Mouse (Mus musculus): ENCODE data around the gene Inpp5b.
"Not testable (repeated sequence)": the region's sequence is repeated elsewhere in the genome, so short reads cannot be mapped to it uniquely, and the experiment has no call there.

Inpp5b gene

GRCm38 (mm10) chr4:124741376-124742343 is at the start of gene Inpp5b:
Gene Inpp5b (plus strand): TSS chr4:124741850.
- DNase-seq = peak; percentile 88 to 93

- no peak for DNase-seq
Observed at GRCm38 (mm10) chr4:124692416-124692861, 49.2 kb upstream of the Inpp5b start.

GRCm38 (mm10) chr4:124693135-124693894 is 48.3 kb upstream of the Inpp5b start, which contains the start of gene Utp11:
Gene Utp11 (minus strand): TSS chr4:124693600.
- peak; percentile 86 to 96 for DNase-seq

GRCm38 (mm10) chr4:124694572-124694971 is 47.1 kb upstream of the Inpp5b start:
- DNase-seq = no peak

- peak; percentile 53 to 81 for DNase-seq
Observed at GRCm38 (mm10) chr4:124695786-124696516, 45.7 kb upstream of the Inpp5b start.

- DNase-seq = no peak
Observed at GRCm38 (mm10) chr4:124699791-124700190, 41.9 kb upstream of the Inpp5b start.

GRCm38 (mm10) chr4:124700248-124700971 is 41.2 kb upstream of the Inpp5b start, which contains the start of gene Fhl3:
Gene Fhl3 (plus strand): TSS chr4:124700701.
- DNase-seq = peak; percentile 80 to 92

- no peak for DNase-seq
Observed at GRCm38 (mm10) chr4:124701052-124701845, 40.4 kb upstream of the Inpp5b start.

- no peak for DNase-seq
Observed at GRCm38 (mm10) chr4:124701916-124702315, 39.7 kb upstream of the Inpp5b start.

GRCm38 (mm10) chr4:124703406-124703805 is 38.2 kb upstream of the Inpp5b start:
- no peak for DNase-seq

GRCm38 (mm10) chr4:124703881-124704796 is 37.5 kb upstream of the Inpp5b start:
- DNase-seq = no peak

GRCm38 (mm10) chr4:124704797-124705474 is 36.7 kb upstream of the Inpp5b start:
- DNase-seq = peak; percentile 70 to 84

- DNase-seq = no peak
Observed at GRCm38 (mm10) chr4:124705661-124706269, 35.9 kb upstream of the Inpp5b start.

- DNase-seq = not testable (repeated sequence)
Observed at GRCm38 (mm10) chr4:124707381-124708199, 34.1 kb upstream of the Inpp5b start.

- not testable (repeated sequence) for DNase-seq
Observed at GRCm38 (mm10) chr4:124708200-124708517, 33.5 kb upstream of the Inpp5b start.

GRCm38 (mm10) chr4:124708518-124709477 is 32.9 kb upstream of the Inpp5b start:
- DNase-seq = peak; percentile 89 to 95

GRCm38 (mm10) chr4:124709961-124710446 is 31.6 kb upstream of the Inpp5b start:
- DNase-seq = peak; percentile 50 to 61
